Mouse (Mus musculus) limb, embryonic 10.5 days (tissue): ENCODE results near the gene Sf1. TPM values are rescaled to one million over a fixed set of nuclear protein-coding genes. Genes with fewer than 3 reads are reported as not detected.

Experiments
- DNase-seq: peaks from one replicate; pipeline ENCODE4 v3.0.0-alpha.2; 2017; ENCODE audit warnings: low spot score
- H3K27ac ChIP-seq: fragments of 300-500 bp; sonication (generic); 2 replicates; pipeline ENCODE4 v1.5.1; 2016; ENCODE audit warnings: mild to moderate bottlenecking
- H3K27me3 ChIP-seq: fragments of 300-500 bp; sonication (generic); 2 replicates; pipeline ENCODE4 v1.6.1; 2016; ENCODE audit warnings: low read depth, mild to moderate bottlenecking; ENCODE audit not compliant: poor library complexity, severe bottlenecking
- H3K36me3 ChIP-seq: fragments of 300-500 bp; sonication (generic); 2 replicates; pipeline ENCODE4 v1.6.1; 2016; ENCODE audit warnings: mild to moderate bottlenecking, moderate library complexity
- H3K4me1 ChIP-seq: fragments of 300-500 bp; sonication (generic); 2 replicates; pipeline ENCODE4 v1.6.1; 2016
- H3K4me3 ChIP-seq: fragments of 300-500 bp; sonication (generic); 2 replicates; pipeline ENCODE4 v1.5.1; 2016; ENCODE audit warnings: mild to moderate bottlenecking, moderate library complexity
- H3K9me3 ChIP-seq: fragments of 300-500 bp; sonication (generic); replicated peaks from 2 replicates; pipeline ENCODE4 v1.6.1; 2016; ENCODE audit warnings: mild to moderate bottlenecking
- WGBS: fragments of 180-500 bp; shearing (Covaris S2); methylation state at CpG from one replicate; pipeline ENCODE4 v1.1.7; 2016; 5-methylcytosine and 5-hydroxymethylcytosine counted together
- polyA plus RNA-seq: library from polyadenylated mRNA; unstranded; fragments of >200 nt; fragmentation: Nextera tagmentation; extraction: Ambion mirVana; gene quantifications from 2 replicates; pipeline ENCODE4 v1.2.1, GENCODE M21; 2016

The Sf1 gene
- polyA plus RNA-seq, 1 experiment from 2014 or later: 193 TPM

DNA sequence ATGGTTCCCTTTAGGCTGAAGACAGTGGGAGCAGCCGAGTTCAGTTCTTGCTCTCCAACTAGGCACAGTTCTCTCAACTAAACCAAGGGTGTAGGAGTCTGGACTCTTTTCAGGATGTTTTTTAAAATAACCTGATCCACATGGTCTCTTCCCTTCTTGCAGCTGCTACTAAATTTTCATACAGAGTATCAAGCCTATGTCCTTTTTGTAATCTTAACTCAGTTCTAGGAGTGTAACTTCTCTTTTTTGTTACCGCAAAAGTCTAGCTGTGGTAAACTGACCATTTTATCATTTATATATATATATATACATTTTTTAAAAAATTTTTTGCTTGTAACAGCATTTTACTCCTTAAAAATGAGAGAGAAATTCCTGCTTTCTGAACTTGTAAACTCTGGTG is 6.7 kb downstream of the Sf1 start:
- Histone ChIP-seq H3K4me1 (peaks cover 12% of the 10 kb centered on the region), H3K27me3 (no peaks in the 10 kb centered on the region), H3K36me3 (peaks cover 99% of the 10 kb centered on the region), H3K4me3 (no peak overlapping the region), H3K27ac (no peak overlapping the region), H3K9me3 (no peaks in the 10 kb centered on the region)
- DNase-seq: no peak
- 90% methylated on average over 2 of the region's 2 CpGs for WGBS

DNA sequence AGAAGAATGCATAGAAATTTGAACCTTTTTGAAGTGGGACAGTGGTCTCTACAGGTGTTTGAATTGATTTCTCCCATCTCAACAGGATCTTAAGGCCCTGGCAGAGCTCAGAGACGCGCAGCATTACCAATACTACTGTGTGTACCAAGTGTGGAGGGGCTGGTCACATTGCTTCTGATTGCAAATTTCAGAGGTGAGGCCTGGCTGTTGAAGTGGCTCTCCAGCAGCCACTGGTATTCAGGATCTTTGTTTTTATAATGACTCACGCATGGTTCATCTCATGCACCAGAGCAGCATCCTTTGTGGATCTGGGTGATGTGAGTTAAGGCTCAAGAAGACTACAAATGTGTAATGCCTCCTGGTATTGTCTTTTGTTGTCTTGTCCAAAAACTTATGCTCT is 8.9 kb downstream of the Sf1 start:
- Histone ChIP-seq H3K4me1 (no peaks in the 10 kb centered on the region), H3K27ac (no peak overlapping the region), H3K9me3 (no peaks in the 10 kb centered on the region), H3K27me3 (no peaks in the 10 kb centered on the region), H3K36me3 (peaks cover 99% of the 10 kb centered on the region), H3K4me3 (no peak overlapping the region)
- WGBS: 95% methylated on average over 3 of the region's 3 CpGs
- DNase-seq: no peak

DNA sequence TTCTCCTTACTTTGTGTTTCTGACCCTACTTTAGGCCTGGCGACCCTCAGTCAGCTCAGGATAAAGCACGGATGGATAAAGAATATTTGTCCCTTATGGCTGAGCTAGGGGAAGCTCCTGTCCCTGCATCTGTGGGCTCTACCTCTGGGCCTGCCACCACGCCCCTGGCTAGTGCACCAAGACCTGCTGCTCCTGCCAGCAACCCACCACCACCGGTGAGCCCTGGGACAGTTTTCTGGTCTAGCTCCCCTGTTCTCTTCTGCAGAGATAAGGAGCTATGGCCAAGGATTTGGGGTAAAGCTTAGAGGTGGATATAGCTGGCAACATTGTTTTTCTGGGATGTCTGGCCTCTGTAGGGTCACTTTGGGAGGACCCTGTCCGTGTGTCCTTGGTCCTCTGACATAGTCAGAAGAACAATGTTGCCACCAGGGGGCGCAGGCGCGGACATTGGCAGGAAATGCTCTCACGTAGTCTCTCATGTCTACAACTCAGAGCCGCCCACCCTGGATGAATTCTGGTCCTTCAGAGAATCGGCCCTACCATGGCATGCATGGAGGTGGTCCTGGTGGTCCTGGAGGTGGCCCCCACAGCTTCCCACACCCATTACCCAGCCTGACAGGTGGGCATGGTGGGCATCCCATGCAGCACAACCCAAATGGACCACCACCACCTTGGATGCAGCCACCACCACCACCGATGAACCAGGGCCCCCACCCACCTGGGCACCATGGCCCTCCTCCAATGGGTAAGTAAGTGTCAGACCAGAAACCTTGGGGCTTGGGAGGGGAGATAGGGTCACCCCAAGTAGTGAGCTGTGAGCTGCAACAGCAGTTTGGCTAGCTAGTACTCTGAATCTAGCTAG is 10.3 kb downstream of the Sf1 start:
- Histone ChIP-seq H3K4me3 (0 out of 2 replicates have a peak overlapping the region, but pooled peaks have one; percentile 6), H3K4me1 (no peaks in the 10 kb centered on the region), H3K36me3 (peaks cover 99% of the 10 kb centered on the region), H3K27ac (no peak overlapping the region), H3K27me3 (no peaks in the 10 kb centered on the region), H3K9me3 (no peaks in the 10 kb centered on the region)
- DNase-seq: peak; percentile 82
- 79% methylated on average over 12 of the region's 12 CpGs for WGBS

DNA sequence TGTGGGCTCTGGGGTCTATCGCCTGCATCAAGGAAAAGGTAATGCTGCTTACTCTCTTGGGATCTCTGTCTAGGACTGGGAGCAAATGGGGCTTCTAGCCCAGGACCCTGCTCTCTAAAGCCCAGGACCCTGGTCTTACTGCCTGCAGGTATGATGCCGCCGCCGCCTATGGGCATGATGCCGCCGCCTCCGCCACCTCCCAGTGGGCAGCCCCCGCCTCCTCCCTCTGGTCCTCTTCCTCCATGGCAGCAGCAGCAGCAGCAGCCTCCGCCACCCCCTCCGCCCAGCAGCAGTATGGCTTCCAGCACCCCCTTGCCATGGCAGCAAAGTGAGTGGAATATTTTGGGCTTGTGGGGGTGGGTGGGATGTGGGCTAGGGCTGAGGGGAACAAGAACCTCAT is 11.1 kb downstream of the Sf1 start:
- no peak for DNase-seq
- Histone ChIP-seq H3K4me3 (no peak overlapping the region), H3K4me1 (no peaks in the 10 kb centered on the region), H3K27ac (no peak overlapping the region), H3K36me3 (peaks cover 99% of the 10 kb centered on the region), H3K9me3 (no peaks in the 10 kb centered on the region), H3K27me3 (no peaks in the 10 kb centered on the region)
- WGBS: 93% methylated on average over 10 of the region's 10 CpGs

DNA sequence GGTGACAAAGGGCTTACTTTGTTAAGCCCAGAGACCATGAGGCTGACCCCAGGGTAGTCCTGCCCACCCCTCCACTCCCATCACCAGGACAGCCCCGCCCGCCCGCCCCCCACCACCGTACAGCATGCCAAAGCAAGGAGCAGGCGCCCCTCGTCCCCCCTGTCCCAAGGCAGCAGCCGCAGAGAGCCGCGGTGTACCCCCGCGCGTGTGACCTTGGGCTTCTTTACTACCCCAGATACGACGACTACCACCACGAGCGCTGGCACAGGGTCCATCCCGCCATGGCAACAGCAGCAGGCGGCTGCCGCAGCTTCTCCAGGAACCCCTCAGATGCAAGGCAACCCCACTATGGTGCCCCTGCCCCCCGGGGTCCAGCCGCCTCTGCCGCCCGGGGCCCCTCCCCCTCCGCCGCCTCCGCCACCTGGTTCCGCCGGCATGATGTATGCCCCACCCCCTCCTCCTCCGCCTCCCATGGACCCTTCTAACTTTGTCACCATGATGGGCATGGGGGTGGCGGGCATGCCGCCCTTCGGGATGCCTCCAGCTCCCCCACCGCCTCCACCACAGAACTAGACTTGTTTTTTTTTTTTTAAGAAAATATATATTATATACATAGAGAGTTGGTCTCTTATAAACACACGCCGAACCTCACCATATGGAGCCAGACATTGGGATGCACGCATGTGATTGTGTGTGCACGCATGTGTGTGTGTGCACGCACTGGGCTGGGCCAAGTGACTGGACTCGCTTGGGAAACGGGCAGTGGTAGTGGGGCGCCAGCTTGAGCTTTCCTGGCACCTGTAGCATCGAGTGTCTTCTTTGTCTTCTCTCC is 12.1 kb downstream of the Sf1 start:
- no peak overlapping the region for H3K27ac ChIP-seq
- DNase-seq: no peak
- 93% methylated on average over 42 of the region's 42 CpGs for WGBS
- no peaks in the 10 kb centered on the region for H3K4me1 ChIP-seq
- H3K4me3 ChIP-seq: no peak overlapping the region
- no peaks in the 10 kb centered on the region for H3K9me3 ChIP-seq
- peaks cover 96% of the 10 kb centered on the region for H3K36me3 ChIP-seq
- H3K27me3 ChIP-seq: no peaks in the 10 kb centered on the region

DNA sequence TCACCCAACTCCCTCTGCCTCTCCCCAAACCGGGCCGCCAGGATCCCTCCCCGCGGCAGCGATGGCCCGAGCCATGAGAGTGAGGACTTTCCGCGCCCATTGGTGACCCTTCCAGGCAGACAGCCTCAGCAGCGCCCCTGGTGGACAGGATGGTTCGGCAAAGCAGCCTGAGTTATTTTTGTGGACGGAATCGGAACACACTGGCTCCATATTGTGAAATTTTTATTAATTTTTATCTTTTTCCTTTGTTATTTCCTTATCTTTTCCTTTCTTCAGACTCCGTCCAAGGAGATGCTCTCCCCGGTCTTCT is 12.7 kb downstream of the Sf1 start:
- peak; percentile 69 for DNase-seq
- no peak overlapping the region for H3K4me3 ChIP-seq
- WGBS: 86% methylated on average over 14 of the region's 14 CpGs
- H3K27me3 ChIP-seq: no peaks in the 10 kb centered on the region
- no peak overlapping the region for H3K27ac ChIP-seq
- H3K4me1 ChIP-seq: no peaks in the 10 kb centered on the region
- H3K36me3 ChIP-seq: peaks cover 93% of the 10 kb centered on the region
- H3K9me3 ChIP-seq: no peaks in the 10 kb centered on the region

DNA sequence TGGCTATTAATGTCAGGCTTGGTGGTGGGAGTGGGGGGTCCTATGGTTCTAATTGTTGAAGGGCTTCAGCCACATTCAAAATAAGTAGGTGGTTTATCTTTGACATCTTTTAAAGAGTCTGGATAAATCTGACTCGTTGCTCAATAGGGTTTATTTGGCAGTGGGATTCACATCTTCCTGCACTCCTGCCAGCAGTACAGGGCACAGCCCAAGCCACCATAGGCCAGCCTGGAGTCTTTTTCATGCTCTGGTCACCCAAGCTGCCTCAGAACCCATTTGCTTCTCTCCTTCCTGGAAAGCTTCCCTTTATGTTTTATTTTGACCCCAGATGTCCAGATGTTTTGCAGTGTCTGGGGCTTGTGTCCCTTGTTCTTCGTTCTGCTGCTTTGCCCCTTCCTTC is 13.2 kb downstream of the Sf1 start:
- peaks cover 89% of the 10 kb centered on the region for H3K36me3 ChIP-seq
- H3K27ac ChIP-seq: no peak overlapping the region
- no peak overlapping the region for H3K4me3 ChIP-seq
- H3K9me3 ChIP-seq: no peaks in the 10 kb centered on the region
- no peaks in the 10 kb centered on the region for H3K4me1 ChIP-seq
- 86% methylated on average over 2 of the region's 2 CpGs for WGBS
- DNase-seq: no peak
- H3K27me3 ChIP-seq: no peaks in the 10 kb centered on the region

DNA sequence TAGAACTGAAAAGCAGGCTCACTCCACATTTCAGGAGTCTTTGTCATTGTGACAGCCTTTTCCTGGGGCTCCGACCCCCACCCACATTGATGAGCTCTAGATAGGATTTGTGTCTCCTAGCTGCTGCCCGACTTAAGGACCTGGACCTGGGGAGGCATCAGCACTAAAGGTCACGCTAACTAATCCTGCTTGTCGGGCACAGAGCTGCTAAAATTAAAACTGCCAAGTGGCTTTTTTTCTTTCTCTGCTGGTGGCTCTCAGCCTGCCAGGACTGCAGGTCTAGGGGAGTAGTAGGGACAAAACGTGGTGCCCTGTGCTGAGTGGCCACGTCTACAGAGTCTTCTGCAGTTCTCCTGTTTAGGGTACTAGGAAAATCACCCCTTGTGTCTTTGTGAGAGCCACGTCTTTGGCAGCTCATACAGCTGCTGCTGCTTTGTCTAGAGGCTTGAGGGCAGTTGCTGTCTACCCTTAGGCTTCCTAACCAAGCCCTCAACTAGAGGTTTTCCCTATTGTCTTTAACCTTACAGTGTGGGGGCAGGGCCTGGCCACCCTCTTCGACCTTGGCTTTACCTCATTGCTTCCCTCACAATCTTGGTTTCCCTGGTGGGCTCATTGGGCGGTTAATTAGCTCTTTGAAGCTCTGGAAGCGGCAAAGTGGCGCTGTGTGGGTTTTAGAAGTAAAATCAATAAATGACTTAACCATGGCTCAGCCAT is 14.0 kb downstream of the Sf1 start:
- H3K27me3 ChIP-seq: no peaks in the 10 kb centered on the region
- no peak for DNase-seq
- no peak overlapping the region for H3K4me3 ChIP-seq
- no peaks in the 10 kb centered on the region for H3K4me1 ChIP-seq
- H3K27ac ChIP-seq: no peak overlapping the region
- no peaks in the 10 kb centered on the region for H3K9me3 ChIP-seq
- peaks cover 80% of the 10 kb centered on the region for H3K36me3 ChIP-seq
- 86% methylated on average over 11 of the region's 11 CpGs for WGBS

DNA sequence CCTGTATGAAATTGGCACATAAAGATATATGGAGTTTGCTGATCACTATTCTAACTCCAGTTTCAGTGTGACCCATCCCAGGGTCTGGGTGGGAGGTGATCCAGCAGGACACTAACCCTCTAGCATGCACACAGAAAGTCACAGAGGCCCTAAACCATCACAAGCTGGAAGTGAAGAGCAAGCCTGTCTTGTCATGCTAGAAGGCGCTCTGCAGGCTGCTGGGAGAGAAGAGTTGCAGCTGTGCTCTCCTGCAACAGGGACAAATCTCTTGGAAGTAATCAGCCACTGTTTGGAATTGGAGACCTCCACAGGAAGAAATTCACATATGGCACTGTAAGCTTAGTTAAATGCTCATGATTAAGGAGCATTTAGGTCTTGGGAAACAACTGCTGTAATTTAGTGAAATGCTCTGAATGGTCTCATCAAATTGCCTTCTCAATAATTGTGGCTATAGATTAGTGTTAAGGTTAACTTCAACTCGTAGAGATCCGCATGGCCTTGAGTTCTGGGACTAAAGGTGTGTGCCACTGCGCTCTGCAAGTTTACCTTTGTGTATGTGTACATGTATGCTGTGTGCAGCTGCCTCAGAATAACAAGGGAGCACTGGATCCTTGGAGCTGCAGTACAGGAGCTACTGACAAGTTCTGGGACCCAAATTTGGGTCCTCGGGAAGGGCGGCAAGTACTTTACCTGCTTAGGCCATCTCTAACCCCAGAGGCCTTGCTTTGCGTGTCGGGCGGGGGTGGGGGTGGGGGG is 17.1 kb downstream of the Sf1 start:
- 92% methylated on average over 9 of the region's 9 CpGs for WGBS
- DNase-seq: no peak
- Histone ChIP-seq H3K4me3 (no peak overlapping the region), H3K27ac (no peak overlapping the region), H3K9me3 (no peaks in the 10 kb centered on the region), H3K27me3 (no peaks in the 10 kb centered on the region), H3K4me1 (peaks cover 27% of the 10 kb centered on the region), H3K36me3 (peaks cover 49% of the 10 kb centered on the region)

DNA sequence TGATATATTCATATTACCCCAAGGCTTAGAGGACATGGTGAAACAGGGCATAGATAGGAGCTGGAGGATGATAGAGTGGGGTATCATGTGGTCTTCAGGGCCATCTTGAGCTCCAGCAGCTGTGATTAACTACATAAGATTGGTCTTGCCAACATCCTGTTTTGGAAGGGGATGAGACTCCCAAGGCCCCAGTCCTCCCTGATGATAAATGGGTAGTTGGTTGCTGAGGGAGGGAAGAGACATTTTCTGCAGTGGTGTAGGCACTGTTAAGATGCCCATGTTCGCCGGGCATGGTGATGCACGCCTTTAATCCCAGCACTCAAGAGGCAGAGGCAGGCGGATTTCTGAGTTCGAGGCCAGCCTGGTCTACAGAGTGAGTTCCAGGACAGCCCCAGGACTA is 17.7 kb downstream of the Sf1 start:
- DNase-seq: no peak
- Histone ChIP-seq H3K4me3 (no peak overlapping the region), H3K27ac (no peak overlapping the region), H3K27me3 (no peaks in the 10 kb centered on the region), H3K36me3 (peaks cover 43% of the 10 kb centered on the region), H3K4me1 (peaks cover 29% of the 10 kb centered on the region), H3K9me3 (no peaks in the 10 kb centered on the region)
- 91% methylated on average over 5 of the region's 5 CpGs for WGBS

DNA sequence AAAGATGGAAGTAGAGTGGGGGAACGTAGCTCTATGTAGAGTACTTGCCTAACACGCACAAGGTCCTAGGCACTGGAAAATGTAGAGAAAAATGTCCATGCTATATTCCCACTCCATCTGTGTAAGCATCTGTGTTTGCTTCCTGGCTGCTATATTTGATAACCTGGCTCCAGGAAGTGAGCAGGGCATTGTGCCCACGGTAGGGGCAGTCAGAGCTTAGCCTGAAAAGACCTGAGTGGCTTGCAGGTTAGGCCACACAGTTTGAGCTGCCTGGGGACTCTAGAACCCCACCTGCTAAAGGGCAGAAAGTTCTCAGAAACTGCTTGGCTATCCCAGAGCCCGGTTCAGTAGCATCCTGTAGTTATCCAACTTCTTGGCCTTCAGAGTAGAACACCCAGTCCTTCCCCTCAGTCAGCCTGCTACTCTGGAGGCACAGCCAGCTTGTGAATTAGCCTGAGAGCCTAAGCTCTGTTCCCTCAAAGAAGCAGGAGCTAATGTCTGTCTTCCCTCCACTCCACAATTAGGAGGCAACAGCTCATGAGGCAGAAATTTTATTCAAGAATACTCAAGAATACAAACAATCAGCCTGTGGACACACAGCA is 18.9 kb downstream of the Sf1 start:
- Histone ChIP-seq H3K4me3 (no peak overlapping the region), H3K27me3 (0 out of 2 replicates have a peak, but pooled peaks cover 1% of the 10 kb centered on the region), H3K9me3 (no peaks in the 10 kb centered on the region), H3K36me3 (peaks cover 31% of the 10 kb centered on the region), H3K4me1 (peaks cover 29% of the 10 kb centered on the region), H3K27ac (no peak overlapping the region)
- DNase-seq: no peak
- 83% methylated on average over 4 of the region's 4 CpGs for WGBS

DNA sequence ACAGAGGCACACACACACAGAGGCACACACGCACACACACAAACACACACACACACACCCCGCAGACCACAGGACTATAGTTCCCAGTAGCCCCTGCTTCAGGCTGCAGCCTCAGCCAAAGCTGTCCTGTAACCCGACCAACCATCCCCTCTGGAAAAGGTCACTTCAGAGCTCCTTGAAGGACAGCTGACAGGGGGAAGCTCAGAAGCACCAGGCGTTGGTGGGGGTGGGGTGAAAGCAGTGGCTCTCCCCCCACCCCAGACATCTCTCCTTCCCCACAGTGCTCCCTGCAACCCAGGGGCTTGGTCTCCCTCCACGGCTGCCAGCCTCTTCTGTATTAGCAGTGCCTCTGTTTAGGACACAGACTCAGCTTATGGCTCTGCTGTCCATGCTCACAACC is 20.0 kb downstream of the Sf1 start:
- Histone ChIP-seq H3K4me1 (peaks cover 29% of the 10 kb centered on the region), H3K27me3 (peaks cover 8% of the 10 kb centered on the region; the same call in 1 of the 2 replicates), H3K36me3 (peaks cover 20% of the 10 kb centered on the region), H3K4me3 (no peak overlapping the region), H3K9me3 (no peaks in the 10 kb centered on the region), H3K27ac (0 out of 2 replicates have a peak overlapping the region, but pooled peaks have one; percentile 2)
- WGBS: 56% methylated on average over 5 of the region's 5 CpGs
- no peak for DNase-seq
